Mouse (Mus musculus): Measurements from ENCODE around the gene 4930502E18Rik.

DNA sequence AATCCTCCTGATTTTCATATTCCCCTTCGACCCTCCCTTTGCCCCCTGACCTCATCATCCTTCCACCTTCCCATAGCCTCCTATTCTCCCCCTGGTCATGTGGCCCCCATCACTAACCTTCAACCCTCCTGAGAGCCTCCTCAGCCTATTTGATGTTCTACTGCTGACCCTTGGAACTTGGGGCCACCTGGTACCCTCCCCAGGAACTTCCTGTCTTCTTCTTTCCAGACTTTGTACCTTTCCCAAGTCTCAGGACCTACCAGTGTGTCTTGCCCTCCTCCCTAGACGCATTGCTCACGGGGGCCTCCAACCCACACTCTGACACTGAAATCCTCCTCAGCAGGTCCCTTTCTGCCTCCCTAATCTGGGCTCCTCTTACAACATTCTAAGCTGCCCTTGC, 22.0 kb upstream of the 4930502E18Rik start:
- TF ChIP-seq CTCF (IDR thresholded peaks at IDR 0.05; ENCODE audit: extremely low read depth, insufficient read depth, insufficient read length, insufficient replicate concordance) (no peak), POLR2A (IDR thresholded peaks at IDR 0.05; ENCODE audit: low read depth, low read length) (no peak)

Measured in spleen, adult 2 months (tissue).